Mouse (Mus musculus) lung, embryonic 16.5 days (tissue): ENCODE data around the gene Usp40. TPM values are rescaled to one million over a fixed set of nuclear protein-coding genes. Genes with fewer than 3 reads are reported as not detected.
A peak's percentile ranks its signal among the peaks of the same experiment; 100 is the strongest.
"Not testable (repeated sequence)": the region's sequence is repeated elsewhere in the genome, so short reads cannot be mapped to it uniquely, and the experiment has no call there.

Source experiments
- ATAC-seq: fragments of 200-750 bp; cut with Nextera tagmentation; 2 replicates; pipeline ENCODE4 v1.8.0; 2017; ENCODE audit warnings: low read depth, mild to moderate bottlenecking, moderate library complexity
- H3K27ac ChIP-seq: fragments of 300-500 bp; sonication (generic); 2 replicates; pipeline ENCODE4 v1.5.1; 2014; ENCODE audit warnings: mild to moderate bottlenecking, control low read depth, low read length
- H3K27me3 ChIP-seq: fragments of 300-500 bp; sonication (generic); 2 replicates; pipeline ENCODE4 v1.6.1; 2014; ENCODE audit warnings: low read depth, low read length, mixed read lengths; ENCODE audit not compliant: control insufficient read depth, insufficient read depth
- H3K36me3 ChIP-seq: fragments of 300-500 bp; sonication (generic); 2 replicates; pipeline ENCODE4 v1.6.1; 2014; ENCODE audit warnings: low read length; ENCODE audit not compliant: control insufficient read depth, insufficient read depth
- H3K4me1 ChIP-seq: fragments of 300-500 bp; sonication (generic); replicated peaks from 2 replicates; pipeline ENCODE4 v1.6.1; 2014; ENCODE audit warnings: low read length, mixed read lengths; ENCODE audit not compliant: control insufficient read depth, insufficient read depth
- H3K4me2 ChIP-seq: fragments of 300-500 bp; sonication (generic); 2 replicates; pipeline ENCODE4 v1.6.1; 2014; ENCODE audit warnings: low read depth, low read length, control low read depth
- H3K4me3 ChIP-seq: fragments of 300-500 bp; sonication (generic); 2 replicates; pipeline ENCODE4 v1.5.1; 2014; ENCODE audit warnings: mild to moderate bottlenecking, low read length, control low read depth
- H3K9ac ChIP-seq: fragments of 300-500 bp; sonication (generic); 2 replicates; pipeline ENCODE4 v1.6.1; 2014; ENCODE audit warnings: low read length, control low read depth
- H3K9me3 ChIP-seq: fragments of 300-500 bp; sonication (generic); 2 replicates; pipeline ENCODE4 v1.6.1; 2016; ENCODE audit warnings: low read length; ENCODE audit not compliant: control insufficient read depth
- WGBS: fragments of 180-500 bp; shearing (Covaris S2); extraction: QIAGEN DNeasy Blood & Tissue Kit; methylation state at CpG from one replicate; pipeline ENCODE4 v1.1.7; 2014; 5-methylcytosine and 5-hydroxymethylcytosine counted together
- polyA plus RNA-seq: library from polyadenylated mRNA; unstranded; fragments of >200 nt; fragmentation: Nextera tagmentation; extraction: Ambion mirVana; gene quantifications from 2 replicates; pipeline ENCODE4 v1.2.1, GENCODE M21; 2015

Usp40 gene
- polyA plus RNA-seq: 35.4 and 36.3 TPM in 2 replicates

DNA sequence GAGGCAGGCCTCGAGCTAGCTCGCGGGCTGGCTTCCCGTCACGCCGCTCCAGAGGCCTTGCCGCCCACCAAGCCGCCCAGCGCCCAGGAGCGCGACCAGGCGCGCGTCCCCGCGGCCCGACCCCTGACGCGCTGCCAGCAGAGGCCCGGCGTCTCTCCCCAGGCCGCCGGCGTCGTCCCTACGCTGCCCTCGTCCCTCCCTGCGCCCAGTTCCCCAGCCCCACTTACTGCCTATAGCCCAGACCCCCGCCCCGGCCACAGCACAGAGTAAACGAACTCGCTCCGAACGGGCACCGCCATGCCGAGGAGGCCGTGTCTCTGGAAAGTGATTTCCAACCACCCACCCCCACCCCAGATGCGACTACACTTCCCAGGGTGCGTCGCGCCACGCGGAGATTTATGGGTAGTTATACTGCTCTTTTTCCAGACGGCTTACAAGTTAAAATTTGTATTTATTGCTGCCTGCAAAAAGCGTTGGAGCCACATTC is at the start of gene Usp40:
Usp40 (minus strand) TSS at position 341 of the 487 bp plus-strand sequence.
- peak; percentile 96 for ATAC-seq
- no peaks in the 10 kb centered on the region for H3K27me3 ChIP-seq
- H3K36me3 ChIP-seq: peaks cover 9% of the 10 kb centered on the region
- H3K9ac ChIP-seq: peak within 1 kb of the TSS; percentile 86
- peaks cover 7% of the 10 kb centered on the region; the same call in 1 of the 2 replicates for H3K4me1 ChIP-seq
- no peaks in the 10 kb centered on the region for H3K9me3 ChIP-seq
- H3K27ac ChIP-seq: peak within 1 kb of the TSS; percentile 73
- under 1% methylated on average over 45 of the region's 45 CpGs for WGBS
- peak within 1 kb of the TSS; percentile 61 for H3K4me2 ChIP-seq
- peak within 1 kb of the TSS; percentile 60 for H3K4me3 ChIP-seq

DNA sequence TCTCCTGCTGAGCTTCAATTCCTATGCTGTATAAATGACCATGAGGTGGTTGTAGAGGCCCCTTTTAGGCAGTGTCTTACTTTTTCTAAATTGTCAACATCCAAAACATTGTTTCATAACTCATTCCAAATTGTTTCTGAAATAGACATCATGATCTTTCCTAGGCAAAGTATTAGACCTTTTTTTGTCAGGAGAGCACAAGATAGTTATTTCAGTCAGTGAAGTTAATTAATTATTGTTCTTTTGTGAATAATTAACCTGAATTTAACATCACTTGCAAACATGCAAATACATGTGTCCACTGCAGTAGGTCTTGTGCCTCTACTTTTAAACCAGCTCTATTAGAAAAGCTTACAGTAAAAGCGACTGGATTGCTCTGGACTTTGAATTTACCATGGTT is 46.7 kb upstream of the Usp40 start, which contains the start of gene Ugt1a10:
Ugt1a10 (plus strand) TSS at position 301 of the 400 bp plus-strand sequence.
- H3K4me1 ChIP-seq: no peaks in the 10 kb centered on the region
- no peaks in the 10 kb centered on the region for H3K36me3 ChIP-seq
- H3K4me2 ChIP-seq: no peak within 1 kb of the TSS
- H3K4me3 ChIP-seq: no peak within 1 kb of the TSS
- no peaks in the 10 kb centered on the region for H3K27me3 ChIP-seq
- H3K9me3 ChIP-seq: no peaks in the 10 kb centered on the region
- ATAC-seq: no peak
- 51% methylated on average over 1 of the region's 1 CpGs for whole genome bisulfite sequencing
- H3K9ac ChIP-seq: no peak within 1 kb of the TSS
- no peak within 1 kb of the TSS for H3K27ac ChIP-seq

DNA sequence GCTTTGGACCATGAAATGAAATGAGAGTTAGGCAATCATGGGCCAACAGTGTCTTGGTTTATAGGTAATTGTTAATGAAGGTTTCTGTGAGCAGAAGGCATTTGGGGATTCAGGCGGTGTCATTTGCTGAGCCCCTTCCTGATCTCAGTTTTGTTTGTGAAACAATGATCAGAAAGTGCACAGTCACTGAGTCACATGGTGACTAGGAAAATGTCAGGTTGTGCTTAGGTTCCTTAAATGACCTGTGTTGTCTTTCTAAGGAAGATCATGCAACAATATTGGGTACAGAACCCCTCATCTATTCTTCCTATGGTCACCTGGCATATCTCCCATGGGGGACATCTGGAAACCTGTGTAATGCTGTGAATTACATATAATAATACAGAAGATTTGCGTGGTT is 39.1 kb upstream of the Usp40 start:
- not testable (repeated sequence) for H3K4me3 ChIP-seq, H3K27ac ChIP-seq, H3K9me3 ChIP-seq, H3K4me1 ChIP-seq, H3K27me3 ChIP-seq, H3K9ac ChIP-seq, ATAC-seq, H3K36me3 ChIP-seq, H3K4me2 ChIP-seq
- WGBS: 82% methylated on average over 2 of the region's 2 CpGs

DNA sequence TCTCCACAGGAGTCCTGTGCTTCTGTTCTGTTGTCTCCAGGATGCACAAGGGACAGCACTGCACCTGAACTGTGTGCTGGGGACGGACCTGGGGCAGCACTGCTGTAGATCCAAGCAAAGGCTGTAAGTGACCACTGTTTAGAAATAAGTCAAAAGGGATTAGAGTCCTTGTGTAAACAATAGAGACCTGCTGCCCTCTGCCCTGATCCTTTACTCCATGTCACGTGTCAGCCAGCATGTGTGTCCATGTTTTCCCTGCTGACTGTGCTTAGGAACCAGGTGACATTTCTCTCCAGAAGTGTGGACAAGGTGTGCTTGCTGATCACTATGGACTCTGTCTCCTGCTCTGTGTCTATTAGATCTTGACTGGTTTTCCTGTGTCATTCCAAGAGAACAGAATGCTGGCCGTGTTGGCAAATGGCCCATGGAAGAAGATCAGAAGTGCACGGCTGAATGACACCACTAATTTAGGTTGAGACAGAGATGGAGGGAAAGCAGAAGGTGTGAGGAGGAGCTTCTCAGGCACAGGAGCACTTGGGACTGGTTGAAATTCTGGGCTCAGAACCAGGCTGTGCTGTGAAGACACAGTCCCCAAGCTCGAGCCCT is 36.6 kb upstream of the Usp40 start:
- not testable (repeated sequence) for H3K27me3 ChIP-seq, ATAC-seq, H3K27ac ChIP-seq, H3K4me3 ChIP-seq, H3K9me3 ChIP-seq, H3K4me1 ChIP-seq, H3K9ac ChIP-seq, H3K36me3 ChIP-seq, H3K4me2 ChIP-seq
- 39% methylated on average over 3 of the region's 5 CpGs for WGBS

DNA sequence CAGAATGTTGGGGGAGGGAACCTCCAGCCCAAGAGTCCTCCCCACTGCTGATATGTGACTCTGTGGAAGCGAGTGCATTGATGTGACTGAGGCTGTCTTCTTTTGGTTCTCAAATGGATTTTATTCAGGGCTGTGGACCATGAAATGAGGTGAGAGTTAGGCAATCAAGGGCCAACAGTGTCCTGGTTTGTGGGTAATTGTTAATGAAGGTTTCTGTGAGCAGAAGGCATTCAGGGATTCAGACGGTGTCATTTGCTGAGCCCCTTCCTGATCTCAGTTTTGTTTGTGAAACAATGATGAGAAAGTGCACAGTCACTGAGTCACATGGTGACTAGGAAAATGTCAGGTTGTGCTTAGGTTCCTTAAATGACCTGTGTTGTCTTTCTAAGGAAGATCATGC is 34.7 kb upstream of the Usp40 start:
- H3K4me2 ChIP-seq, ATAC-seq, H3K9ac ChIP-seq, H3K27me3 ChIP-seq, H3K36me3 ChIP-seq, H3K27ac ChIP-seq, H3K4me1 ChIP-seq, H3K4me3 ChIP-seq, H3K9me3 ChIP-seq: not testable (repeated sequence)
- WGBS: 65% methylated on average over 1 of the region's 2 CpGs

DNA sequence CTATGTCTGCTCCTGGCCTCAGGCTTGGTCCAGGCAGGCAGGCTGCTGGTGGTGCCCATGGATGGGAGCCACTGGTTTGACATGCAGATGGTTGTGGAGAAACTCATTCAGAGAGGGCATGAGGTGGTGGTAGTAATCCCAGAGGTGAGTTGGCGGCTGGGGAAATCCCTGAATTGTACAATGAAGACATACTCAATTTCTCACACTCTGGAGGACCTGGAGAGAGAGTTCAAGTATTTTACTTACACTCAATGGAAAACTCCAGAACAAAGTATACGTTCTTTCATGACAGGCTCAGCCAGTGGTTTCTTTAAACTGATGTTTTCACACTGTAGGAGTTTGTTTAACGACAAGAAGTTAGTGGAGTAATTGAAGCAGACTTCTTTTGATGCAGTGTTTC is 16.9 kb upstream of the Usp40 start:
- not testable (repeated sequence) for H3K27me3 ChIP-seq, H3K4me2 ChIP-seq, H3K27ac ChIP-seq, H3K36me3 ChIP-seq, ATAC-seq, H3K4me3 ChIP-seq, H3K9me3 ChIP-seq, H3K9ac ChIP-seq, H3K4me1 ChIP-seq
- 42% methylated on average over 3 of the region's 3 CpGs for WGBS

DNA sequence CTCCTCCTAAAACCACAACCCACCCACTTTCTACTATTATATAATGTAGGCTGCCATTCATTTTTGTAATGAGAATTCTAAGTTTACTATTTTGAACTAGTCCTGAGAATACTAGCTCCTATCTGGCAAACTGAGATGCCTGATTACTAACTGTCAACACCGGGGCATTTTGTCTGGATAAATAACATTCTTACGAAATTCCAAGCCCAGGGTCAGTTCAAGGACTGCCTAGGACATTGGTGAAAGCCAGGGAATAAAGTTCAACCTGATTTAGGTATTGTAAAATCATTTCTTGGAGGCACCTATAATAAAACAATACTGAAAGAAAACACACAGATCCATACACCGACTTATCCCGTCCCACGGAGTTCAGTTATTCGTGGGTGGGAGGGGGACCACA is 7.0 kb upstream of the Usp40 start:
- 87% methylated on average over 6 of the region's 6 CpGs for WGBS
- no peaks in the 10 kb centered on the region for H3K36me3 ChIP-seq
- ATAC-seq: no peak
- H3K27me3 ChIP-seq: no peaks in the 10 kb centered on the region
- H3K9ac ChIP-seq: no peak overlapping the region
- H3K4me1 ChIP-seq: no peaks in the 10 kb centered on the region
- no peak overlapping the region for H3K27ac ChIP-seq
- H3K9me3 ChIP-seq: no peaks in the 10 kb centered on the region
- H3K4me3 ChIP-seq: no peak overlapping the region
- H3K4me2 ChIP-seq: no peak overlapping the region

DNA sequence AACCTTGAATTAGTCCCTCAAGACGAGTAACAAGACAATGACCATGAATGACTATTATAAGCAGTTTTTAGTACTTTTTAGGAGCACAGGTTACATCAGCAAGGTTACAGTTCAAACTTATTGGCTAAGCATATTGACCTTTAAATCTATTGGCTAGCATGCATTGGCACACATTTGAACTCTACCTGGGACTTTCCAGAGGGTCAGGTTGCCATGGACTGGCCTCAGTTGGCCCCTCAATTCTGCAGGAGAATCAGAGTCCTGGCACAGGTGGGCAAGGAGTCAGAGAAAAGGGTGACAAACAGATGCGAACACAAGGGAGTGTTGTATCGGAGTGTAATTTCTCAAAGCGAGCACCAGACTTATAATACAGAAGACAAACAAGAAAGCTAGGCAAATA is 6.3 kb upstream of the Usp40 start:
- WGBS: 94% methylated on average over 4 of the region's 4 CpGs
- no peak for ATAC-seq
- no peak overlapping the region for H3K4me3 ChIP-seq

DNA sequence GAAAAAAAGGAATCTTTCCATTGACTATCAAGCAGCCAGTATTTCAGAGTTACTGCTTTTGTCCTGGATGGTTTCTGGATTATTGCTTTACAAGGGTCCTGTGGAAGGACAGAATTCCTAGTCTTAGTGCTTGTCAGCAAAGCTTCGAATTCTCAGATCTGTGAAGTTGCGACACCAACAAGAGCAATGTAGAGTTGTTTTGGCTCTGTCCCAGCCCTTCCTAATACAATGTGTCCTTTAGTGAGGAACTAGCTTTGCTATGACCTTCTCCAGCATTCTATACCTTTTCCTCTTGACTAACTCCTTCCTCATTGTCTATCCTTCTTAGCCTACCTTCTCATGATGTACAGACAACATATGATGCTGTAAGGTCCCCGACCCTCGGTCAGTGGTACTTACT is 5.8 kb upstream of the Usp40 start:
- Histone ChIP-seq H3K9ac (no peak overlapping the region), H3K4me1 (no peaks in the 10 kb centered on the region), H3K9me3 (no peaks in the 10 kb centered on the region), H3K4me3 (no peak overlapping the region), H3K36me3 (no peaks in the 10 kb centered on the region), H3K27ac (no peak overlapping the region), H3K4me2 (no peak overlapping the region), H3K27me3 (no peaks in the 10 kb centered on the region)
- no peak for ATAC-seq
- 85% methylated on average over 4 of the region's 4 CpGs for WGBS

More for the DNA sequence above, 6.3 kb upstream of the Usp40 start:
- Histone ChIP-seq H3K4me1 (no peaks in the 10 kb centered on the region), H3K27me3 (no peaks in the 10 kb centered on the region), H3K27ac (no peak overlapping the region), H3K9me3 (no peaks in the 10 kb centered on the region), H3K9ac (no peak overlapping the region), H3K4me2 (no peak overlapping the region), H3K36me3 (no peaks in the 10 kb centered on the region)
